In the genomic region with DNA sequence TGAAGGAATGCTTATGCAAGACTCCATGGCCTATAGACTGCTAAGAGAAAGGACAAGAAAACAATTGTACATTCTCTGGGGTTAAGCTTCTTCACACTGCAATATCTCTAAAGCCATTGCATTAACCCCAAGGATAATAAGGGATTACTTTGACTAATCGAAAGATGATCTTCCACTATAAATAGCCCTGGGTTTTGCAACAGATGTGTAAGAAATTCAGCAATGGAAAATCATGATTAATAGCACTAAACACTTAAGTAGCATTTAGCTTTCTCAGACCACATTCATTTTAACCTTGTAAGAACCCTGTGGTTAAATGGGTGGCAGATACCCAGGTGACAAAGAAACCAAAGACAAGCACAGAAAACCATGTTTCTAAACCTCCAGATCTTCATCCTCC, we compare ENCODE assay signal across 18 mouse cellular contexts.
"Had no signal": no experiment of that assay in that cellular context is flagged by ENCODE, and none has a peak within 500 bp of the region (broad histone marks: within the 10 kb centered on the region; RNA-seq: fewer than 3 reads in every experiment).

No protein-coding gene starts in this region.

- DNase-seq: liver, embryonic 13.5 days; liver, postnatal 0 days; lung, adult 2 months; lung, postnatal 14 days; lung, postnatal 36 days; midbrain, embryonic 14.5 days; right cerebral cortex, adult 18-20 months; right cerebral cortex, postnatal 14 days; thymus, adult 18-20 months; thymus, postnatal 14 days; thymus, postnatal 36 days had no signal

- H3K36me3 ChIP-seq: liver, embryonic 13.5 days; liver, embryonic 15.5 days; lung, embryonic 15.5 days; midbrain, embryonic 10.5 days; midbrain, embryonic 12.5 days; neural tube, embryonic 12.5 days had no signal

- H3K4me2 ChIP-seq: liver, embryonic 11.5 days; liver, embryonic 13.5 days; liver, embryonic 15.5 days; lung, embryonic 15.5 days; midbrain, embryonic 12.5 days; neural tube, embryonic 12.5 days had no signal

- H3K4me1 ChIP-seq: liver, embryonic 13.5 days; liver, embryonic 15.5 days; lung, embryonic 15.5 days; midbrain, embryonic 10.5 days; midbrain, embryonic 12.5 days; neural tube, embryonic 12.5 days had no signal

- H3K27me3 ChIP-seq: liver, embryonic 13.5 days; liver, embryonic 15.5 days; lung, embryonic 15.5 days; midbrain, embryonic 12.5 days; neural tube, embryonic 12.5 days had no signal

- H3K27ac ChIP-seq: liver, embryonic 13.5 days; liver, embryonic 15.5 days; lung, embryonic 15.5 days; macrophage; midbrain, embryonic 10.5 days; midbrain, embryonic 12.5 days; neural tube, embryonic 12.5 days had no signal

- H3K4me3 ChIP-seq: liver, embryonic 13.5 days; liver, embryonic 15.5 days; lung, embryonic 15.5 days; midbrain, embryonic 10.5 days; midbrain, embryonic 12.5 days; neural tube, embryonic 12.5 days had no signal

- H3K9me3 ChIP-seq: liver, embryonic 13.5 days; liver, embryonic 15.5 days; lung, embryonic 15.5 days; midbrain, embryonic 10.5 days; midbrain, embryonic 12.5 days; neural tube, embryonic 12.5 days had no signal

- H3K9ac ChIP-seq: liver, embryonic 13.5 days; liver, embryonic 15.5 days; liver, postnatal 0 days; lung, embryonic 15.5 days; midbrain, embryonic 12.5 days; neural tube, embryonic 12.5 days had no signal
